Mouse (Mus musculus) neural tube, embryonic 12.5 days (tissue): ENCODE measurements at regions not wholly inside any gene's neighbourhood (a gene's known extent, or its start where the extent isn't known, plus 50 kb on each side); places are given as distances from the start of the nearest gene placed in this dataset.

ENCODE experiments used
- ATAC-seq: fragments of 200-750 bp; cut with Nextera tagmentation; 2 replicates; pipeline ENCODE4 v1.8.0; 2017; ENCODE audit warnings: low read depth, mild to moderate bottlenecking, moderate TSS enrichment, moderate library complexity; ENCODE audit not compliant: low FRiP score
- H3K27ac ChIP-seq: fragments of 300-500 bp; sonication (generic); 2 replicates; pipeline ENCODE4 v1.5.1; 2016
- H3K27me3 ChIP-seq: fragments of 300-500 bp; sonication (generic); replicated peaks from 2 replicates; pipeline ENCODE4 v1.6.1; 2016; ENCODE audit warnings: mild to moderate bottlenecking
- H3K36me3 ChIP-seq: fragments of 300-500 bp; sonication (generic); 2 replicates; pipeline ENCODE4 v1.6.1; 2016; ENCODE audit warnings: mild to moderate bottlenecking
- H3K4me1 ChIP-seq: fragments of 300-500 bp; sonication (generic); 2 replicates; pipeline ENCODE4 v1.6.1; 2016
- H3K4me2 ChIP-seq: fragments of 300-500 bp; sonication (generic); replicated peaks from 2 replicates; pipeline ENCODE4 v1.6.1; 2016; ENCODE audit warnings: mild to moderate bottlenecking
- H3K4me3 ChIP-seq: fragments of 300-500 bp; sonication (generic); 2 replicates; pipeline ENCODE4 v1.5.1; 2016
- H3K9ac ChIP-seq: fragments of 300-500 bp; sonication (generic); 2 replicates; pipeline ENCODE4 v1.6.1; 2016; ENCODE audit warnings: mild to moderate bottlenecking
- H3K9me3 ChIP-seq: fragments of 300-500 bp; sonication (generic); 2 replicates; pipeline ENCODE4 v1.6.1; 2016; ENCODE audit warnings: mild to moderate bottlenecking
- WGBS: fragments of 180-500 bp; shearing (Covaris S2); methylation state at CpG from one replicate; pipeline ENCODE4 v1.1.7; 2016; 5-methylcytosine and 5-hydroxymethylcytosine counted together

DNA sequence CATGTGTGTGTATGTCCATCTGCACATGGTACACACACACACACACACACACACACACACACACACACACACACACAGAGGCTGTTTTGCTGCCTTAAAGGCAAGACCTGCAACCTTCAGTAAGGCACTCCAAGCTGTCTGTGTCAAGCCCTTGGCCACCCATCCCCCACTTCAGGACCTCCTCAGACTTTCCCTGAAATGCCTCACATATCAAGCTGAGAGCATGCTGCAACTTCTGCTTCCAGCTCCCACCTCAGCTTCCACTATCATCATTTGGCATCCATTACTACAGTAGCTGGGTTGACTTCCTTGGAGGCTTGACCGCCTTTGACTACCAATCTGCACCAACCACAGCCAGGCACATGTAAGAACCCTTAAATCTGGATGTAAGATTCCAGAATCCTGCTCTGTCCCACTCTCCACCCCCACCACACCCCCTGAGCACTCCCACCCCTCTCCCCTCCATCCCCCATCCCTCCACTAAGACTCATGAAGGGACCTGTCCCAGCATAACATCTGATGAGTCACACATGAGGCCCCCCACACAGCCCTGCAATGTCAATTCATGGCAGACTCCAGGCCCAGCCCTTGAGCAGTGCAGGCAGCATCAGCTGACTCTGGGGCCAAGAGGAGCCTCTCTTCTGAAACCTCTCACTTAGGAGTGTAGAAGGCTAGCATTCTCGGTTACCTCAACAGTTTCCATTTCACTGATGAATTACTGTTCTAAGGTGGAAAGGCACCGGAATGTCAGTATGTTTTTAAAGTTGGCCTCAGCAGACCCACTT is 196.8 kb upstream of the Dio3 start:
- 84% methylated on average over 3 of the region's 3 CpGs for WGBS
- H3K9me3 ChIP-seq, result no peaks in the 10 kb centered on the region
- no peak overlapping the region for H3K27ac ChIP-seq
- ATAC-seq, result no peak
- H3K36me3 ChIP-seq, result no peaks in the 10 kb centered on the region
- no peak overlapping the region for H3K9ac ChIP-seq
- peaks cover 6% of the 10 kb centered on the region; the same call in 1 of the 2 replicates for H3K4me1 ChIP-seq
- no peaks in the 10 kb centered on the region for H3K27me3 ChIP-seq
- H3K4me2 ChIP-seq, result no peak overlapping the region
- H3K4me3 ChIP-seq, result no peak overlapping the region

DNA sequence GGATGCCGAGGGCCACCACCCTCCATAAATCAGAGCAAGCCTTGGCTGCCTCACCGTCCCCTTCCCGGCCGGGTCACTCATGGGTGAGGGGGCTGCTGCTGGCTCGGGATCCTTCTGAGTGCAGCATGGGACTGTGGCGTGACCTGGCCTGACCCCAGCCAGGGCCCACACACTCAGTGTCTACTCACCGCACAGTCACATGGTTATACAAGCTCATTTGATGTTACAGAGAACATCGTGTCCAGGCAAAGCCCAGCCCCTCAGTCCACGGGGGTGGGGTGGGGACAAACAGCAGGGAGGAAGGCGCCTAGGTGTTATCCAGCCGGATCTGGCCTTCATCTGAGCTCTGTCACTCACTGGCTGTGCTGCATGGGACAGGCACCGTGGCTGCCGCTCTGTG is 195.9 kb upstream of the Dio3 start:
- no peak overlapping the region for H3K9ac ChIP-seq
- no peak for ATAC-seq
- H3K9me3 ChIP-seq, result no peaks in the 10 kb centered on the region
- H3K4me3 ChIP-seq, result no peak overlapping the region
- no peaks in the 10 kb centered on the region for H3K36me3 ChIP-seq
- H3K27ac ChIP-seq, result no peak overlapping the region
- no peak overlapping the region for H3K4me2 ChIP-seq
- H3K27me3 ChIP-seq, result no peaks in the 10 kb centered on the region
- H3K4me1 ChIP-seq, result peaks cover 6% of the 10 kb centered on the region; the same call in 1 of the 2 replicates
- 30% methylated on average over 13 of the region's 13 CpGs for WGBS

DNA sequence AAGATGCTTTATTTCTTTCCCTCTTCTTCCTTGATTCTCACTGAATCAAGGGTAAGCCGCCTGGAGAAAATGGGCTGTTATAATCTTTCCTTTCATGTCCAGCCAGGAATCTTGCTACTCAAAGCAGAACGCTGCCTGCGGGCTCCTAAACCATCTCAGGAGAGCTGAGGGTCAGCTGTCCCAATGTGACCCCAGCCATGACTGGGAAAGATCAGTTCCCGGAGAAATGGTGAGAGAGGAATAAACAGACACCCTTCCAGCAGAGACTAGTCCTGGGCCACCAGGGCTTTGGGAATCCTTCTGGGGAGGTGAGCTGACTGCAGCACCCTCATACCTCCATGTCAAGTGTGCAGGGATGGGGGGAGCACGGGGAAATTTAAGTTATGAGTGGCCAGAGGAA is 195.4 kb upstream of the Dio3 start:
- peaks cover 6% of the 10 kb centered on the region; the same call in 1 of the 2 replicates for H3K4me1 ChIP-seq
- 70% methylated on average over 5 of the region's 5 CpGs for WGBS
- H3K9ac ChIP-seq, result no peak overlapping the region
- H3K27ac ChIP-seq, result no peak overlapping the region
- no peaks in the 10 kb centered on the region for H3K27me3 ChIP-seq
- H3K4me2 ChIP-seq, result no peak overlapping the region
- ATAC-seq, result no peak
- no peaks in the 10 kb centered on the region for H3K9me3 ChIP-seq
- no peaks in the 10 kb centered on the region for H3K36me3 ChIP-seq
- no peak overlapping the region for H3K4me3 ChIP-seq

DNA sequence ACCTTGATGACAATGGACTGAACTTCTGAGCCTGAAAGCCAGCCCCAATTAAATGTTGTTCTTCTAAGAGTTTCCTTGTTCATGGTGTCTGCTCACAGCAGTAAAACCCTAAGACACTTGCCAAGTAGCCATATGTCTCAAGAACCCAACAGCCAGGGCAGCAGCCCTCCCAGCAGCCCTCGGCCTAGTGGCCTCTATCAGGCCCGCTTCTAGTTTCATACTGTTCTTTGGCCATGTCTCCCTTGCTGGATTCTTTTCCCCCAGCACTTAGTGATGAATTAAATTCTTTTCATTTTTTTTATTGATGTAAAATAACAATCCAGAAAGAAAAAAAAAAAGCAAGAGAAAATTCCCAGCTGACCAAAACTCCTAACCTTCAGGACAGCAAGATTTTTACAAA is 191.9 kb upstream of the Dio3 start:
- no peak for ATAC-seq
- no peak overlapping the region for H3K4me2 ChIP-seq
- no peak overlapping the region for H3K9ac ChIP-seq
- 81% methylated on average over 2 of the region's 2 CpGs for WGBS
- H3K27me3 ChIP-seq, result no peaks in the 10 kb centered on the region
- H3K27ac ChIP-seq, result no peak overlapping the region
- no peaks in the 10 kb centered on the region for H3K36me3 ChIP-seq
- no peaks in the 10 kb centered on the region for H3K9me3 ChIP-seq
- H3K4me3 ChIP-seq, result no peak overlapping the region
- peaks cover 6% of the 10 kb centered on the region; the same call in 1 of the 2 replicates for H3K4me1 ChIP-seq

DNA sequence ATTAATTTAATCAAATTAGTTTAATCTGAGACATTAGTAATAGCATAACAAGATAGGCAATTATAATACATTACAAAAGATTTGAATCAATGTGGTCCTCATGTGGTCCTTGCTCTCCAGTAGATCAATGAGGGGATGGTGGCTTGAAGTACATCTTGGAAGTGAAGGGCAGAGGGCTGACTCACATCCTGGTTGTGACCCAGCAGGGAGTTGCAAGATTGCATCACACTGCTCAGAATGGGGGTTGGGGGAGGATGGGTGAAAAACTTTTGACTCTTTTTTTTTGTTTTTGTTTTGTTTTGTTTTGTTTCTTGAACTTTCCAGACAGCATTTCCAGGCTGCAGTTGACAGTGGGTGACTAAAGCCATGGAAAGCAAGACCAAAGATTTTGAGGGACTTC is 191.1 kb upstream of the Dio3 start:
- Histone ChIP-seq H3K27me3 (no peaks in the 10 kb centered on the region), H3K4me1 (peaks cover 6% of the 10 kb centered on the region; the same call in 1 of the 2 replicates), H3K9me3 (no peaks in the 10 kb centered on the region), H3K27ac (no peak overlapping the region), H3K9ac (no peak overlapping the region), H3K4me2 (no peak overlapping the region), H3K4me3 (no peak overlapping the region), H3K36me3 (no peaks in the 10 kb centered on the region)
- ATAC-seq, result no peak

DNA sequence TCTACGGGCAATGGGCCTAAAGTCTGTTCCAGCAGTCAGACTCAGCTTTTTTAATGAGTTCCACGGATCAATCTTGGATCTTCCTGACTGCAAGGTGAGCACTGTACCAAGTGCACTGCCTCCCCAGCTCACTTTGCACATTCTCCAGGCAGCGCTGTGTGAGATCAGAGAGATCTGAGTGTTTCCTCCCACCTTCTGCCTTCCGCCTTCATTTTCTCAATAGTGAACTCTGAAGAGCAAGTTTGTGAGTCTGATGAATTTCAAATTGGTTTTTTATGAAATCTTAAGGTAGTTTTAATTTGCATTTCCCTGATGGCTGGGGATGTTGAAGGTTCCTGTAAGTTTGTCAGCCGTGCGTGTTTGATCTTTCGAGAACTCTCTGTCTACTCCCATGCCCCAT is 176.7 kb upstream of the Dio3 start:
- no peak for ATAC-seq
- Histone ChIP-seq H3K9me3 (peaks cover 5% of the 10 kb centered on the region; the same call in 1 of the 2 replicates), H3K4me1 (no peaks in the 10 kb centered on the region), H3K4me2 (no peak overlapping the region), H3K27me3 (no peaks in the 10 kb centered on the region), H3K36me3 (no peaks in the 10 kb centered on the region), H3K4me3 (no peak overlapping the region), H3K9ac (no peak overlapping the region), H3K27ac (no peak overlapping the region)
- 92% methylated on average over 7 of the region's 7 CpGs for WGBS

DNA sequence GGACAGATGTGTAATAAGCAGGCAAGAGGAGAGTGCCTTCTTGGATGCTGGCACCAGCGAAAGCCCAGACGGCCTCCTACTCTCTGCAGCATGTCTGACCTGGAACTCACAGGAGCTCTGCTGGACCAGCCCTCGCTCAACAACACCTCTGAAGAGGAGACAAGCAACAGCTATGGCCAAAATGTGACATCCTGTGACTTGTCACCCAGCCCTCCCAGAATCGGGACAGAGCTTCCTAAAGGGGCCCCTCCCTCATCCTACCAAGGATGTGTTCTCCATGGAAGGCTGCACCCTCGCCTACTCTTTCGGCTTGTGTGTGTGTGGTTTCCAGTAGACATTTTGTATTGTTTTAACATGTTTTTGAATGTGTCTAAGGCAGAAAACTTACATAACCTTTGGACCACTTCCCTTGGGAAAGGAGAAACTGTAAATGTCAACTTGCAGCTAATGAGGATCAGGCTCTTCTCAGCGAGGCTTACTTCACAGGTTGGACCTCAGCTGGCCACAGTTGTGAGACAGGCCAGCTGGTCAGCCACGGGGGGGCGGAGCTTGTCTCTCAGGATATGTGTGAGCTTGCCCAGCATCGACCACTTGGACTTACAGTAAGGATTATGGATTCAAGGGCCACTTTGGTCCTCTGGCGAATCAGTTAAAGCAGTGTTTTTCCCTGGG is 166.7 kb upstream of the Dio3 start:
- Histone ChIP-seq H3K4me2 (no peak overlapping the region), H3K4me3 (no peak overlapping the region), H3K9me3 (no peaks in the 10 kb centered on the region), H3K4me1 (no peaks in the 10 kb centered on the region), H3K36me3 (no peaks in the 10 kb centered on the region), H3K27ac (no peak overlapping the region), H3K27me3 (no peaks in the 10 kb centered on the region), H3K9ac (no peak overlapping the region)
- ATAC-seq, result no peak
- WGBS, result 77% methylated on average over 11 of the region's 11 CpGs

DNA sequence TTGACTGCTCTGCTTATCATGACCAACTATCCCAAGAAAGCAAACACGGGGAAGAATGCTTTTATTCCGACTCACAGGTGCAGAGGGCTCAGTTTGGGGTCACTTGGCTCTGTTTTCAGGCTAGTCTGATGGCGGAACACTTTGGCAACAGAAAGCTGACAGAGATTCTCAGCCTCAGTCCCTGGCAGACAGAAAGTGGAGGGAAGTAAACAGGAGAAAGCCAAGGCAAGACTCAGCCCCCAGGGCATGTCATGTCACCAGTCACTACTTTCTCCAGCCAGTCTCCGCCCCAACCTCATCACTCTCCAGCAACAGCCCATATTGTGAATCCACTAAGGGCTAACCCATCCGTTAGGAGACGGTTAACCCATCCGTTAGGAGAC is 166.2 kb upstream of the Dio3 start:
- Histone ChIP-seq H3K9ac (no peak overlapping the region), H3K27ac (no peak overlapping the region), H3K9me3 (no peaks in the 10 kb centered on the region), H3K4me1 (no peaks in the 10 kb centered on the region), H3K36me3 (no peaks in the 10 kb centered on the region), H3K27me3 (no peaks in the 10 kb centered on the region), H3K4me2 (no peak overlapping the region), H3K4me3 (no peak overlapping the region)
- 88% methylated on average over 7 of the region's 7 CpGs for WGBS
- no peak for ATAC-seq

DNA sequence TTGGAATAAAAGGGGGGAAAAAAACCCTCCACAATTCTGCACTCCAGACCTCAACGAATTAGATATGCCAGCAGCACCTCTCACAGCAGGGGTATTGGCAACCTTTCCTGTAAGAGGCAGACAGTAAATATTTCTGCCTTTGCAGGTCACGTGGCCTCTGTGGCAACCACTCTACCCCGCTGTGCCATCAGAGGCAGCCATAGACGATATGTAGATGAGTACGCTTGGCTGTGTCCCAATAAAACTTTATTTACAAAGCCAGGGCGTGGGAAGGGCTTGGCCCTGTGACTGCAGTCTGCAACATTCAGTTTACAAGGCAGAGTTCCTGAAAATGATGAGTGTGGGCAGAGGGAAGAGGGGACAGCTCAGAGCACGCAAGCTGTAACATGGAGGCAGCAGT is 158.7 kb upstream of the Dio3 start:
- Histone ChIP-seq H3K4me2 (no peak overlapping the region), H3K27ac (no peak overlapping the region), H3K9ac (no peak overlapping the region), H3K9me3 (no peaks in the 10 kb centered on the region), H3K36me3 (no peaks in the 10 kb centered on the region), H3K4me3 (no peak overlapping the region), H3K27me3 (no peaks in the 10 kb centered on the region), H3K4me1 (no peaks in the 10 kb centered on the region)
- peak; percentile 33; the same call in 1 of the 2 replicates for ATAC-seq
- 57% methylated on average over 7 of the region's 7 CpGs for WGBS

DNA sequence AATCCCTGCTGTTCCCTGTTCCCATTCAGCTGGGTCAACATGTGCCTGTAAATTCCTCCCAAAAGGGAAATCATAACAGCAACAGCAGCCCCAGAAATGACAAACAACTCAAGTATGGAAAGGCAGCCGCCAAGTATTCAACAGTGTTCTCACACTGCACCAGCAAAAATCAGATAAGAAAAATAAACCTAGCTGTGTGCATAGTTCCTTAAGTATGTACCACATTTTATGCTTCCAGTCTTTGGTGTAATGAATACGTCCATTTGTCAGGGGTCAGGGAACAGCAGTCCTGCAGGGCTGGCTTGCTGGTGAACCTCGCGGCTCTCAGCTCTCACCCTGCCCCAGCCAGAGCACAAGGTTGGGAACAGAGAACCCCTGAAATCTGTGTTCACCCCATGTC is 155.9 kb upstream of the Dio3 start:
- Histone ChIP-seq H3K4me1 (no peaks in the 10 kb centered on the region), H3K9ac (no peak overlapping the region), H3K27ac (no peak overlapping the region), H3K4me3 (no peak overlapping the region), H3K4me2 (no peak overlapping the region), H3K9me3 (no peaks in the 10 kb centered on the region), H3K36me3 (no peaks in the 10 kb centered on the region), H3K27me3 (no peaks in the 10 kb centered on the region)
- WGBS, result 70% methylated on average over 4 of the region's 4 CpGs
- ATAC-seq, result no peak

DNA sequence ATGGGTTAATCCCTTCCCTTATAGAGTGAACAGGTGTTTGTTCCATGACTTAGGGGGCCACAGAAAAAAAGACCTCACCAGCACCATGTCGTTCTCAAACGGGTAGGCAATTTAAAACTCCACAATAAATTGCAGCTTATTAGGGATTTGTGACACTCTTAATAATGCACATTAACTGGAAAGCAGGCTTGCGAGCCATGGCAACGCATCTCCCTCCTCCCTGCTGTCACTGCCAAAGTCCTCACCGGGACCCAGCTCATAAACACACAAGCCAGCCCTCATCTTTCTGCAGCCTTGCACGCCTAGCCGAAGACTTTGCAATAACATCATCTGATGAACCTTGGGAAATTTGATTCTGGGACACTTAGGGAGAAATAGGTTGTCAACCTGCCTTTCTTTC is 152.3 kb upstream of the Dio3 start:
- no peak overlapping the region for H3K9ac ChIP-seq
- H3K36me3 ChIP-seq, result no peaks in the 10 kb centered on the region
- H3K9me3 ChIP-seq, result no peaks in the 10 kb centered on the region
- H3K4me1 ChIP-seq, result no peaks in the 10 kb centered on the region
- H3K4me2 ChIP-seq, result no peak overlapping the region
- H3K4me3 ChIP-seq, result no peak overlapping the region
- H3K27ac ChIP-seq, result no peak overlapping the region
- no peak for ATAC-seq
- no peaks in the 10 kb centered on the region for H3K27me3 ChIP-seq
- 76% methylated on average over 7 of the region's 7 CpGs for WGBS

DNA sequence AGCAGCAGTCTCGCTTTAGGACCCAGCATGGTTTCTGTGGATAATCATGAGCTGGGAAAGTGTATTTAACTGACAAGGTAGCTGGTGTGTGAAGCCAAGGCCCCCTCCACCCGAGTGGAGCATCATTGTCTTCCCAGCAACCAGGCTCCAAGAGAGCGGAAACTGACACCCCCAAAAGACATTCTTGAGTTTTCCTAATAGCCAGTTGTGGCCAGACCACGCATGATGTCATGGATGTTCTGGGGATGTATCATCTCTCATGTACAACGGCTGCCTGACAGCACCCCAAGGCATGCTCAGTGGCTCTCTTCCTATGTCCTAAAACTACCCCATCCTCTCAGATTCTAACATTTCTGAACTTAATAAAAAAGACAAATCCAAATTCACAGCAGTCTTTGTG is 133.5 kb upstream of the Dio3 start:
- Histone ChIP-seq H3K9ac (no peak overlapping the region), H3K4me1 (no peaks in the 10 kb centered on the region), H3K9me3 (0 out of 2 replicates have a peak, but pooled peaks cover 4% of the 10 kb centered on the region), H3K27ac (no peak overlapping the region), H3K27me3 (no peaks in the 10 kb centered on the region), H3K4me3 (no peak overlapping the region), H3K4me2 (no peak overlapping the region), H3K36me3 (no peaks in the 10 kb centered on the region)
- 67% methylated on average over 5 of the region's 5 CpGs for WGBS
- ATAC-seq, result no peak
